Mouse (Mus musculus): ENCODE results near the gene Unc13b. TPM values are rescaled to one million over a fixed set of nuclear protein-coding genes. Genes with fewer than 3 reads are reported as not detected.

Unc13b gene
- 5.4 and 6.5 TPM in 2 replicates for polyA plus RNA-seq (2015; fragmentation: Nextera tagmentation; extraction: Ambion mirVana)

GRCm38 (mm10) chr4:43058753-43059654 is at the start of gene Unc13b:
Gene Unc13b (plus strand): TSS chr4:43058953.
- Histone ChIP-seq H3K4me2 (ENCODE audit: low read depth, low read length) (peak within 1 kb of the TSS; percentile 88), H3K36me3 (ENCODE audit: control insufficient read depth, insufficient read depth, low read length) (no peaks in the 10 kb centered on the region), H3K27ac (ENCODE audit: low read length) (peak within 1 kb of the TSS; percentile 83), H3K9me3 (ENCODE audit: control insufficient read depth, low read length) (no peaks in the 10 kb centered on the region), H3K4me1 (replicated peaks; ENCODE audit: control insufficient read depth, insufficient read depth, low read length) (peaks cover 7% of the 10 kb centered on the region; the same call in 1 of the 2 replicates), H3K4me3 (ENCODE audit: low read length) (peak within 1 kb of the TSS; percentile 73), H3K27me3 (ENCODE audit: control insufficient read depth, insufficient read depth, low read depth, low read length) (peaks cover 13% of the 10 kb centered on the region), H3K9ac (ENCODE audit: low read length) (peak within 1 kb of the TSS; percentile 77)
- peak; percentile 99 for ATAC-seq (ENCODE audit: low read depth)
- WGBS, result under 1% methylated on average over 54 of the region's 90 CpGs

DNA sequence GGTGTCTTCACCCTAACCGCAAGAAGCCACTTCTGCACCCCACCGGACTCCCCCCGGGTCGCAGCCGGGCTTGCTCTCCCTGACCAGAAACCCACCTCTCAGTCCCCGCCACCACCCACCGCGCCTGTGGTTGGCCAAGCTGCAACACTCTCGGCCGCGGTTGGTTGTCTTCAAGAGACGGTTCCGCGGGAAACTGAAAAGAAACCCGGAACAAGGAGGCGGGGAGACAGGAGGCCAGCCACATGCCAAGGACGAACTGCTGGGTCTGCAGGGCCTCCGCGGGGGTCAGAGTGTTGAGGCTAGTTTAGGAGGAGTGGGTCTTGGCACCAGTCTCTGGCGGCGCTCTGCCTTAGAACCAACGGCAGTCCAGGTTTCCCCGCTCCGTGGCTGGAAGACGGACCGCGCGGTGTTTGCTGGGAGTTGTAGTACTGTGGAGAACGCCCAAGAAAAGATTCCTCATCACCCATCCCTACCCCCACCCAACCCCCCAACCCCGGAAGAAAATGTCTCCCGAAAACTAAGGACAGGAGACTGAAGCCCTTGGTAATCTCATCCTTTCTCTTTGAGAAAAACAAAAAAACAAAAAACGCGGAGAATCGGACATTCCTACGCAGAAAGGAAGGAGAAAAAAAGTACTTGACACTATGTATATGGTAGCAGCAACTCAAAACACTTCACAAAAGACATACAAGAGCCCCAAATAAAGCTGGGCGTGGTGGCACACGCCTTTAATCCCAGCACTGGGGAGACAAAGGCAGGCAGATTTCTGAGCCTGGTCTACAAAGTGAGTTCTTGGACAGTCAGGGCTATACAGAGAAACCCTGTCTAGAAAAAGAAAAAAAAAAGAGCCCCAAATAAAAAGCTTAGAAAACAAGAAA is 48.4 kb upstream of the Unc13b start, which contains the start of gene Fancg:
Gene Fancg, minus strand, starts transcription at position 346 of the 878 bp plus-strand sequence.
- no peaks in the 10 kb centered on the region for H3K9me3 ChIP-seq (ENCODE audit: control insufficient read depth, low read length)
- H3K4me2 ChIP-seq (ENCODE audit: low read depth, low read length), result peak within 1 kb of the TSS; percentile 75
- peaks cover 5% of the 10 kb centered on the region; the same call in 1 of the 2 replicates for H3K4me1 ChIP-seq (replicated peaks; ENCODE audit: control insufficient read depth, insufficient read depth, low read length)
- under 1% methylated on average over 37 of the region's 37 CpGs for WGBS
- H3K4me3 ChIP-seq (ENCODE audit: low read length), result peak within 1 kb of the TSS; percentile 62
- no peaks in the 10 kb centered on the region for H3K27me3 ChIP-seq (ENCODE audit: control insufficient read depth, insufficient read depth, low read depth, low read length)
- peak; percentile 93 for ATAC-seq (ENCODE audit: low read depth)
- no peaks in the 10 kb centered on the region; the same call in 1 of the 2 replicates for H3K36me3 ChIP-seq (ENCODE audit: control insufficient read depth, insufficient read depth, low read length)
- H3K9ac ChIP-seq (ENCODE audit: low read length), result peak within 1 kb of the TSS; percentile 75
- H3K27ac ChIP-seq (ENCODE audit: low read length), result peak within 1 kb of the TSS; percentile 23

DNA sequence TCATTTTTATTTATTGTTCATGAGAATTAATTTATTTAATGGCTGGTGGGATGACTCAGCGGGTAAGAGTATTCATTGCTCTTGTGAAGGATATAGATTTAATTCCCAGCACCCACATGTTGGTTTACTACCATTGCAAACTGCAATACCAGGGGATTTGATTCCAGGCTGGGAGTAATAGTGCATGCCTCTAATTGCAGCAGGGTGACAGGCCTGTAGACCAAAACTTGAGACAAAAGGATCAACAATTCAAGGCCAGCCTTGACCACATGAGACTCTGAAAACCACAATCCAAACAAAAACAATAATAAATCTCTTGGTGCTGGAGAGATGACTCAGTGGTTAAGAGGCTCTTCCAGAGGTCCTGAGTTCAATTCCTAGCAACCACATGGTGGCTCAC is 46.7 kb upstream of the Unc13b start:
- peaks cover 5% of the 10 kb centered on the region; the same call in 1 of the 2 replicates for H3K4me1 ChIP-seq (replicated peaks; ENCODE audit: control insufficient read depth, insufficient read depth, low read length)
- H3K9ac ChIP-seq (ENCODE audit: low read length), result no peak overlapping the region
- no peak overlapping the region for H3K4me3 ChIP-seq (ENCODE audit: low read length)
- ATAC-seq (ENCODE audit: low read depth), result no peak
- H3K27me3 ChIP-seq (ENCODE audit: control insufficient read depth, insufficient read depth, low read depth, low read length), result no peaks in the 10 kb centered on the region
- H3K4me2 ChIP-seq (ENCODE audit: low read depth, low read length), result no peak overlapping the region
- no peaks in the 10 kb centered on the region for H3K9me3 ChIP-seq (ENCODE audit: control insufficient read depth, low read length)
- peaks cover 4% of the 10 kb centered on the region for H3K36me3 ChIP-seq (ENCODE audit: control insufficient read depth, insufficient read depth, low read length)
- no peak overlapping the region for H3K27ac ChIP-seq (ENCODE audit: low read length)
- WGBS, result 95% methylated on average over 1 of the region's 1 CpGs

GRCm38 (mm10) chr4:43018156-43018555 is 40.6 kb upstream of the Unc13b start:
- WGBS, result 92% methylated on average over 4 of the region's 4 CpGs
- Histone ChIP-seq H3K9me3 (ENCODE audit: control insufficient read depth, low read length) (no peaks in the 10 kb centered on the region), H3K4me3 (ENCODE audit: low read length) (no peak overlapping the region), H3K36me3 (ENCODE audit: control insufficient read depth, insufficient read depth, low read length) (peaks cover 34% of the 10 kb centered on the region), H3K27ac (ENCODE audit: low read length) (no peak overlapping the region), H3K27me3 (ENCODE audit: control insufficient read depth, insufficient read depth, low read depth, low read length) (no peaks in the 10 kb centered on the region), H3K9ac (ENCODE audit: low read length) (no peak overlapping the region), H3K4me2 (ENCODE audit: low read depth, low read length) (no peak overlapping the region), H3K4me1 (replicated peaks; ENCODE audit: control insufficient read depth, insufficient read depth, low read length) (no peaks in the 10 kb centered on the region)
- no peak for ATAC-seq (ENCODE audit: low read depth)

DNA sequence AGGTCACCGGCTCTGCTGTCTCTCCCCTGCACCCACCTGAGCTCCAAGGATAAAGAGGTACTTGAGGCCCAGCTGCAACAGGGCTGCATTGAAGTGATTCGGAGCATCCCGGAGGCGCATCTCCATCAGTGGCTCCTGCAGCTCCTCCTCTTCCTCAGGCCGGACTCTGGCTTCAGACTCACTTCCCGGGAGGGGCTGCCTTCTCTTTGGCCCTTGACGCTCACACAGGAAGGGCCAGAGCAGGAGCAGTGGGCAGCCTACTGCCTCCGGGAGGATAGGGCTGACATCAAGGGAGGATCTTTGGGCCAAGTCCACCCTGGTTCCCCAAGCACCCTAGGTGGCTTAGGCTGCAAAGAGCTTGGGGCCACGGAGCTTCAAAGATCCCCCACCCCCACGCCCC is 39.6 kb upstream of the Unc13b start:
- H3K27me3 ChIP-seq (ENCODE audit: control insufficient read depth, insufficient read depth, low read depth, low read length), result no peaks in the 10 kb centered on the region
- H3K27ac ChIP-seq (ENCODE audit: low read length), result no peak overlapping the region
- H3K4me2 ChIP-seq (ENCODE audit: low read depth, low read length), result no peak overlapping the region
- H3K4me1 ChIP-seq (replicated peaks; ENCODE audit: control insufficient read depth, insufficient read depth, low read length), result no peaks in the 10 kb centered on the region
- H3K9me3 ChIP-seq (ENCODE audit: control insufficient read depth, low read length), result no peaks in the 10 kb centered on the region
- H3K36me3 ChIP-seq (ENCODE audit: control insufficient read depth, insufficient read depth, low read length), result peaks cover 34% of the 10 kb centered on the region
- H3K4me3 ChIP-seq (ENCODE audit: low read length), result no peak overlapping the region
- ATAC-seq (ENCODE audit: low read depth), result no peak
- H3K9ac ChIP-seq (ENCODE audit: low read length), result no peak overlapping the region
- 88% methylated on average over 10 of the region's 10 CpGs for WGBS

- H3K4me3 ChIP-seq (ENCODE audit: low read length), result no peak overlapping the region
- H3K27ac ChIP-seq (ENCODE audit: low read length), result no peak overlapping the region
- no peak for ATAC-seq (ENCODE audit: low read depth)
- no peak overlapping the region for H3K4me2 ChIP-seq (ENCODE audit: low read depth, low read length)
- H3K9ac ChIP-seq (ENCODE audit: low read length), result no peak overlapping the region
- no peaks in the 10 kb centered on the region for H3K9me3 ChIP-seq (ENCODE audit: control insufficient read depth, low read length)
- 91% methylated on average over 23 of the region's 23 CpGs for WGBS
- peaks cover 34% of the 10 kb centered on the region for H3K36me3 ChIP-seq (ENCODE audit: control insufficient read depth, insufficient read depth, low read length)
- peaks cover 5% of the 10 kb centered on the region for H3K4me1 ChIP-seq (replicated peaks; ENCODE audit: control insufficient read depth, insufficient read depth, low read length)
- H3K27me3 ChIP-seq (ENCODE audit: control insufficient read depth, insufficient read depth, low read depth, low read length), result no peaks in the 10 kb centered on the region
Measured at GRCm38 (mm10) chr4:43019641-43020465, 38.9 kb upstream of the Unc13b start.

DNA sequence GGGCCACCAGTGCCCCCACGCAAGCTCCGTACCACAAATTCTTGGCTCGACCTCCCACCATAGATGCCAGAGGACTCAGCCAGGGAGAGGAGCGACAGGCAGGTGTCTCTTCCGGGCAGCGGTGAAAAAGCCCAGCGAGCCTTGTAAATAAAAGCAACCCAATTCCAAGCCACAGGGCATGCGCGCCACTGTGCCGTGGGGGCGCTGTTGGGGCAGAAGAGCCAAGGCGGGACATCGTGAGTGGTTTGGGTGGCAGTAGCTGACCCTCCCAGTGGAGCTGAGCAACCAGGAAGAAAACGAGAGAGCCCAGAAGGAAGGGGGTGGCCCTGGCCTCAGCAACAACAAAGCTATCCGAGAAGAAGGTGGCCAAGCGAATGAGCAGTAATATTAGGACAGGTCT is 37.9 kb upstream of the Unc13b start:
- ATAC-seq (ENCODE audit: low read depth), result no peak
- no peaks in the 10 kb centered on the region for H3K9me3 ChIP-seq (ENCODE audit: control insufficient read depth, low read length)
- no peak overlapping the region for H3K4me2 ChIP-seq (ENCODE audit: low read depth, low read length)
- H3K4me1 ChIP-seq (replicated peaks; ENCODE audit: control insufficient read depth, insufficient read depth, low read length), result peaks cover 7% of the 10 kb centered on the region
- H3K9ac ChIP-seq (ENCODE audit: low read length), result no peak overlapping the region
- no peaks in the 10 kb centered on the region for H3K27me3 ChIP-seq (ENCODE audit: control insufficient read depth, insufficient read depth, low read depth, low read length)
- peaks cover 34% of the 10 kb centered on the region for H3K36me3 ChIP-seq (ENCODE audit: control insufficient read depth, insufficient read depth, low read length)
- no peak overlapping the region for H3K27ac ChIP-seq (ENCODE audit: low read length)
- H3K4me3 ChIP-seq (ENCODE audit: low read length), result no peak overlapping the region
- WGBS, result 88% methylated on average over 16 of the region's 16 CpGs

GRCm38 (mm10) chr4:43021341-43021740 is 37.4 kb upstream of the Unc13b start:
- 74% methylated on average over 17 of the region's 17 CpGs for WGBS
- H3K27ac ChIP-seq (ENCODE audit: low read length), result no peak overlapping the region
- H3K27me3 ChIP-seq (ENCODE audit: control insufficient read depth, insufficient read depth, low read depth, low read length), result no peaks in the 10 kb centered on the region
- no peak for ATAC-seq (ENCODE audit: low read depth)
- peaks cover 34% of the 10 kb centered on the region for H3K36me3 ChIP-seq (ENCODE audit: control insufficient read depth, insufficient read depth, low read length)
- no peaks in the 10 kb centered on the region for H3K9me3 ChIP-seq (ENCODE audit: control insufficient read depth, low read length)
- H3K4me1 ChIP-seq (replicated peaks; ENCODE audit: control insufficient read depth, insufficient read depth, low read length), result peaks cover 7% of the 10 kb centered on the region
- H3K9ac ChIP-seq (ENCODE audit: low read length), result no peak overlapping the region
- no peak overlapping the region for H3K4me2 ChIP-seq (ENCODE audit: low read depth, low read length)
- H3K4me3 ChIP-seq (ENCODE audit: low read length), result no peak overlapping the region

Measured in lung, embryonic 16.5 days (tissue).